Mouse (Mus musculus): ENCODE data around the gene Gmpr.
A peak's percentile ranks its signal among the peaks of the same experiment; 100 is the strongest.

- TF ChIP-seq CTCF (IDR thresholded peaks at IDR 0.05; ENCODE audit: low read depth) (peak; percentile 96), EP300 (IDR thresholded peaks at IDR 0.05; ENCODE audit: low read depth) (no peak)
Observed at GRCm38 (mm10) chr13:45477183-45477582, 30.1 kb upstream of the Gmpr start.

All from heart, postnatal 0 days (tissue).